Mouse (Mus musculus): ENCODE measurements around the gene BC030870. TPM values are rescaled to one million over a fixed set of nuclear protein-coding genes. Genes with fewer than 3 reads are reported as not detected.

The BC030870 gene
- polyA plus RNA-seq, 1 experiment from 2014 or later, result 15.0 TPM

DNA sequence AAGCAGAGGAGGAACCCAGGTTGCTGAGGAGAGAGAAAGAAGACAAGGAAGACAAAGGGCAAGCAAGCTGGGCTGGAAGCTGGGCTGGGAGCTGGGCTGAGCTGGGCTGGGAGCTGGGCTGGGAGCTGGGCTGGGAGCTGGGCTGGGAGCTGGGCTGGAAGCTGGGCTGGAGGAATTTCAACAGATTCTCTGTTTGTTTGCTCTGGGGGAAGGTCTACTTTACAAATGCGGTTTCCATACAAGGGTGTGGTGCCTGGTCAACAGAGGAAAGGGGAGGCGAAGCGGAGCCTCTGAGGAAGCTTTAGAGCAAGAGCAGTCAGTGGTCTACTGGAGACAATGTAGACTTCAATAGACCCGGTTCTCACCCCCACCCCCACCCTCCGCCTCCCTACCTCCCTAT is 82.8 kb downstream of the BC030870 start:
- ATAC-seq (ENCODE audit: low FRiP score, low TSS enrichment) (peak; percentile 78), DNase-seq (ENCODE audit: low spot score) (peak; percentile 45)
- TF ChIP-seq EP300 (optimal IDR thresholded peaks at IDR 0.05) (no peak), CTCF (IDR thresholded peaks at IDR 0.05; ENCODE audit: low read depth) (no peak)
- WGBS, result 34% methylated on average over 5 of the region's 5 CpGs
- Histone ChIP-seq H3K36me3 (ENCODE audit: control insufficient read depth, insufficient read depth, low read length) (no peaks in the 10 kb centered on the region), H3K4me1 (replicated peaks; ENCODE audit: control insufficient read depth, insufficient read depth) (no peaks in the 10 kb centered on the region), H3K27me3 (ENCODE audit: control insufficient read depth, insufficient read depth, low read length) (no peaks in the 10 kb centered on the region), H3K9ac (ENCODE audit: low read length) (no peak overlapping the region), H3K9me3 (ENCODE audit: control insufficient read depth, low read length) (no peaks in the 10 kb centered on the region), H3K4me3 (ENCODE audit: low read depth, low read length) (no peak overlapping the region), H3K4me2 (replicated peaks; ENCODE audit: low read depth) (peak overlapping the region; percentile 12; the same call in 1 of the 2 replicates), H3K27ac (replicated peaks) (no peak overlapping the region)

DNA sequence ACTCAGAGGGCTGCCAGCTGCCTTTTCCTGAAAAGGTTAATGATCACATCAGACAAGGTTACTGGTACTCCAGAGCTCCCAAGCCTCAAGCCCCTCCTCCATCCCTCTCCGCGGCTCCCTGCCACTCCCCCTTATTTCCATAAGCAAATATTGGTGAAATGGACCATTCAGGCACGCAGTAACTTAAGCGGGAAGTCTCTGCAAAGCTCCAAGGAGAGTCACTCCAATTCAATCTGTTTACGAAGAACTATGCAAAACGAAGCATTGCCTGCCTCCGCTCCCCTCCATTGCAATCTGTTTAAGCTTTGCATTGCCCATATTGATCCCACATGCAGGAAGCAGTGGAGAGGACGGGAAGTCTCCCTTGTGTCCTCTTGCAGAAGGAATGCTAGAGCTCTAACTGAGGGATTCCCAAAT is 92.2 kb downstream of the BC030870 start, which contains the start of gene Apela:
Gene Apela (minus strand): TSS at position 220 of the 417 bp plus-strand sequence.
- peak within 1 kb of the TSS; percentile 45 for H3K4me2 ChIP-seq (replicated peaks; ENCODE audit: low read depth)
- H3K9ac ChIP-seq (ENCODE audit: low read length), result no peak within 1 kb of the TSS
- H3K36me3 ChIP-seq (ENCODE audit: control insufficient read depth, insufficient read depth, low read length), result no peaks in the 10 kb centered on the region
- H3K4me1 ChIP-seq (replicated peaks; ENCODE audit: control insufficient read depth, insufficient read depth), result no peaks in the 10 kb centered on the region
- peak within 1 kb of the TSS; percentile 18 for H3K4me3 ChIP-seq (ENCODE audit: low read depth, low read length)
- H3K27ac ChIP-seq (replicated peaks), result no peak within 1 kb of the TSS
- no peaks in the 10 kb centered on the region for H3K27me3 ChIP-seq (ENCODE audit: control insufficient read depth, insufficient read depth, low read length)
- peak; percentile 83 for ATAC-seq (ENCODE audit: low FRiP score, low TSS enrichment)
- no peaks in the 10 kb centered on the region for H3K9me3 ChIP-seq (ENCODE audit: control insufficient read depth, low read length)
- WGBS, result under 1% methylated on average over 8 of the region's 8 CpGs
- no peak for TF ChIP-seq CTCF (IDR thresholded peaks at IDR 0.05; ENCODE audit: low read depth)
- TF ChIP-seq EP300 (optimal IDR thresholded peaks at IDR 0.05), result no peak
- DNase-seq (ENCODE audit: low spot score), result peak; percentile 70

Small RNAs within 50 kb of the gene (microRNA-seq; reads per million reads assigned to microRNA genes)
- gene Gm24333, result not detected

Other genes with a start within 250 kb of the BC030870 start
- gene Tmem192, start 182.4 kb downstream of the BC030870 start, polyA plus RNA-seq (2015; fragmentation: Nextera tagmentation; extraction: Ambion mirVana), result 36.6 and 37.2 TPM in 2 replicates
- gene Trim75, start 141.7 kb downstream of the BC030870 start, polyA plus RNA-seq (2015; fragmentation: Nextera tagmentation; extraction: Ambion mirVana), result not detected in 2 replicates
- gene Trim61, start 111.0 kb downstream of the BC030870 start, polyA plus RNA-seq (2015; fragmentation: Nextera tagmentation; extraction: Ambion mirVana), result not detected in 2 replicates
- not detected in 2 replicates for gene Trim60, start 111.0 kb downstream of the BC030870 start, polyA plus RNA-seq (2015; fragmentation: Nextera tagmentation; extraction: Ambion mirVana)
- 0.45 TPM in 2 replicates for gene Apela, start 92.2 kb downstream of the BC030870 start, polyA plus RNA-seq (2015; fragmentation: Nextera tagmentation; extraction: Ambion mirVana)
- not detected in 2 replicates for gene Gm10663, start 54.5 kb downstream of the BC030870 start, polyA plus RNA-seq (2015; fragmentation: Nextera tagmentation; extraction: Ambion mirVana)